8 mouse cellular contexts compared by ENCODE assay signal in genomic region chr5:73777282-73777921, GRCm38 (mm10).
DNase-seq lines count a peak whose midpoint lies in the region; ATAC-seq lines count a peak whose summit lies in the region.

No protein-coding gene starts in this region.

- H3K9me3 ChIP-seq in heart, embryonic 12.5 days (replicated peaks), result no peaks in the 10 kb centered on the region
- H3K9me3 ChIP-seq in stomach, embryonic 15.5 days, result no peaks in the 10 kb centered on the region

- 0 out of 2 replicates have a peak overlapping the region, but pooled peaks have one; percentile 1 for H3K27ac ChIP-seq in heart, embryonic 12.5 days (ENCODE audit: poor library complexity, severe bottlenecking)
- H3K27ac ChIP-seq in stomach, embryonic 15.5 days, result peak overlapping the region; percentile 75

- no peak overlapping the region for H3K9ac ChIP-seq in heart, embryonic 12.5 days
- H3K9ac ChIP-seq in stomach, embryonic 15.5 days, result no peak overlapping the region

- ATAC-seq in heart, embryonic 12.5 days (ENCODE audit: insufficient number of reproducible peaks, low FRiP score), result peak; percentile 71; the same call in 1 of the 2 replicates
- ATAC-seq in stomach, embryonic 15.5 days (ENCODE audit: insufficient read depth, low FRiP score, low read depth), result peak; percentile 91

- H3K4me3 ChIP-seq in heart, embryonic 12.5 days, result no peak overlapping the region
- H3K4me3 ChIP-seq in stomach, embryonic 15.5 days (replicated peaks), result no peak overlapping the region

- H3K27me3 ChIP-seq in heart, embryonic 12.5 days (replicated peaks), result no peaks in the 10 kb centered on the region
- H3K27me3 ChIP-seq in stomach, embryonic 15.5 days (replicated peaks), result no peaks in the 10 kb centered on the region

- 0 out of 2 replicates have a peak, but pooled peaks cover 4% of the 10 kb centered on the region for H3K4me1 ChIP-seq in heart, embryonic 12.5 days (replicated peaks)
- peaks cover 12% of the 10 kb centered on the region; the same call in 1 of the 2 replicates for H3K4me1 ChIP-seq in stomach, embryonic 15.5 days

- DNase-seq in layer of hippocampus, adult 11-12 months (ENCODE audit: low spot score), result peak; percentile 48
- DNase-seq in layer of hippocampus, postnatal 25 days (ENCODE audit: extremely low spot score in 1 of 2, low spot score in 1 of 2), result no peak
- peak; percentile 47 to 65 for DNase-seq in kidney, postnatal 25 days
- no peak for DNase-seq in right cerebral cortex, postnatal 25 days
- DNase-seq in spleen, adult 18-20 months, result no peak
- no peak for DNase-seq in right cerebral cortex, postnatal 14 days

- 61% methylated on average over 9 of the region's 9 CpGs for WGBS in heart, embryonic 12.5 days
- WGBS in stomach, embryonic 15.5 days, result 40% methylated on average over 9 of the region's 9 CpGs

- H3K4me2 ChIP-seq in heart, embryonic 12.5 days, result no peak overlapping the region
- H3K4me2 ChIP-seq in stomach, embryonic 15.5 days, result peak overlapping the region; percentile 19; the same call in 1 of the 2 replicates

- H3K36me3 ChIP-seq in heart, embryonic 12.5 days, result no peaks in the 10 kb centered on the region
- H3K36me3 ChIP-seq in stomach, embryonic 15.5 days, result no peaks in the 10 kb centered on the region

Comparison
In these comparisons a context has a peak if more than half of its experiments do, and no peak if none do; other contexts are left out.
1. DNase-seq: peak in layer of hippocampus, adult 11-12 months (single experiment) and kidney, postnatal 25 days (2 of 2); none in layer of hippocampus, postnatal 25 days (0 of 2), right cerebral cortex, postnatal 25 days (single experiment), spleen, adult 18-20 months (0 of 2) and right cerebral cortex, postnatal 14 days (single experiment).